Mouse (Mus musculus): ENCODE results near the gene Cuedc1.

Gene Cuedc1

GRCm38 (mm10) chr11:88241468-88242301 lies 143.8 kb downstream of the Cuedc1 start:
- DNase-seq: no peak

All from lung, adult 18-20 months (tissue).